Mouse (Mus musculus) frontal cortex, postnatal 14 days (tissue): ENCODE data around the gene Gpha2.

Experiments
- DNase-seq, 2 experiments: peaks; one replicate each; pipeline ENCODE4 v3.0.0; 2022; ENCODE audit warnings: low spot score in 2 of 2

The Gpha2 gene

GRCm38 (mm10) chr19:6226135-6226534 is at the start of gene Gpha2:
Gpha2 (plus strand) TSS chr19:6226380.
- no peak for DNase-seq

GRCm38 (mm10) chr19:6178775-6179174 is 47.4 kb upstream of the Gpha2 start:
- DNase-seq = no peak

GRCm38 (mm10) chr19:6181629-6182028 is 44.6 kb upstream of the Gpha2 start:
- no peak for DNase-seq

GRCm38 (mm10) chr19:6182534-6182933 is 43.6 kb upstream of the Gpha2 start:
- DNase-seq = no peak

- no peak for DNase-seq
Observed at GRCm38 (mm10) chr19:6184131-6184530, 42.0 kb upstream of the Gpha2 start, which contains the start of gene Majin. Majin (plus strand) TSS chr19:6184388.

GRCm38 (mm10) chr19:6204265-6204664 is 21.9 kb upstream of the Gpha2 start:
- no peak for DNase-seq

GRCm38 (mm10) chr19:6206716-6207115 is 19.5 kb upstream of the Gpha2 start:
- no peak for DNase-seq

DNA sequence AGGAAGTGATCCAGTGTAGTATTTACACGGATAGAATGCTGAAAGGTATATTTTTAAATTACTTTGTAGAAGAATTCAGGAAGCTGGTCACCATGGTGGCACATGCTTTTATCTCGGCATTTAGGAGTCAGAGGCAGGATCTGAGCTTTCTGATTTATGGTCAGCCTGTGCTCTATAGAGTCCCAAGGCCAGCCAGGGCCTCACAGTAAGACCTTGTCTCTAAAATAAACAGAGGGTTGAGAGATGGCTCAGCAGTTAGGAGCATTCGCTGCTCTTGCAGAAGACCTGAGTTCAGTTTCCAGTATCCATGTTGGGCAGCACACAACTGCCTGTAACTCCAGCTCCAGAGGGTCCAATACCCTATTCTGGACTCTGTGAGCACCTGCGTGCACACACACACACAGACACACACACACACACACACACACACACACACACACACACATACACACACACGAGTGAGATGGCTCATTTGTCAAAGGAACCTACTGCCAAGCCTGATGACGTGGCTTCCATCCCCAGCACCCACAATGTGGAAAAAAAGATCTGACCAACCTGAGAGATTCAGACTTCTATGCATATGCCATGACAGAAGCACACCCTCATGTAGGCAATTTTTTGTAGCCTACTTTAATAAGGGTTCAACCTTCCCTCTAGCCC is 10.0 kb upstream of the Gpha2 start:
- DNase-seq = no peak

- DNase-seq = no peak
Observed at GRCm38 (mm10) chr19:6218606-6219005, 7.6 kb upstream of the Gpha2 start.

- no peak for DNase-seq
Observed at GRCm38 (mm10) chr19:6226763-6227162, 583 bp downstream of the Gpha2 start.

DNA sequence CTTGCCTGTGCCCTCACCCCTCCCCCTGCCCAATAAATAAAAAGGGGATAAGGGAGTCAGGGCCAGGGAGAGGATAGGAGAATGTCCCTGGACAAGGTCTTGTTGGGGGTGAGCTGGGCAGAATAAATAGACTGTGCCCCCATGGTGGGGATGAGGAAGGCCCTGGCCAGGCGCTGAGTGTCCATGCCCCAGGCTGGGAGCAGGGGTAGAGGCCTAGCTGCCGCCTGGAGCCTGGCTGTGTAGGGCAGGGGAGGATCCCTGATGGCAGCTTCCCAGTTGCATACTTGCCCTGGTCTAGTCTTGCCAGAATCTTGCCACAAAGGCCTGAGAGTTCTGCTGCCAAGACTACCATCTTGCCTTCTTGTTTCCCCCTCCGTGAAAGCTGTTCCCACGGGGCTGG is 1.7 kb downstream of the Gpha2 start:
- no peak for DNase-seq

GRCm38 (mm10) chr19:6230411-6230810 is 4.2 kb downstream of the Gpha2 start:
- no peak for DNase-seq

DNA sequence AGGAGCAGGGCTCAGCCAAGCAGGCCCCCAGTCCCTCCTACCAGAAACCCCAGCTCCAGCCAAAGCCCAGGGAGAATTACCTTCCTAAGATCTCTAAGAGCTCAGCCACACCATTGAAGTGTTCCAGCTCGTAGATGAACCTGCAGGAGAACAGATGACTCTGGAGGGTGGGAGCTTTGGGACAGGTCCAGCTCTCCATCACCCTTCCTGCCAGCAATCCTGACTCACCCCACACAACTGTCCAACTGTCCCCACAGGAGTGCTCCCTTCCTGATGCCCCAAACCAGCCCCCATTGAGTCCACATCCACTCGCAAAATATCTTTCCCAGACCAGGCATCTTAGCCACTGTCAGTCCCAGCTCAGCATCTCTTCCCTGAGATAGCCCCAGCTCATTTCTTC is 4.9 kb downstream of the Gpha2 start:
- DNase-seq = no peak

GRCm38 (mm10) chr19:6233647-6234046 is 7.5 kb downstream of the Gpha2 start:
- no peak for DNase-seq

- DNase-seq = no peak
Observed at GRCm38 (mm10) chr19:6234337-6235083, 8.3 kb downstream of the Gpha2 start.

- peak; percentile 93 for DNase-seq
Observed at GRCm38 (mm10) chr19:6235084-6236052, 9.2 kb downstream of the Gpha2 start, which contains the start of gene Ppp2r5b. Ppp2r5b (minus strand) TSS chr19:6235872.

GRCm38 (mm10) chr19:6236053-6236441 is 9.9 kb downstream of the Gpha2 start:
- peak; percentile 87 to 89 for DNase-seq

GRCm38 (mm10) chr19:6236842-6237241 is 10.7 kb downstream of the Gpha2 start:
- DNase-seq = no peak

DNA sequence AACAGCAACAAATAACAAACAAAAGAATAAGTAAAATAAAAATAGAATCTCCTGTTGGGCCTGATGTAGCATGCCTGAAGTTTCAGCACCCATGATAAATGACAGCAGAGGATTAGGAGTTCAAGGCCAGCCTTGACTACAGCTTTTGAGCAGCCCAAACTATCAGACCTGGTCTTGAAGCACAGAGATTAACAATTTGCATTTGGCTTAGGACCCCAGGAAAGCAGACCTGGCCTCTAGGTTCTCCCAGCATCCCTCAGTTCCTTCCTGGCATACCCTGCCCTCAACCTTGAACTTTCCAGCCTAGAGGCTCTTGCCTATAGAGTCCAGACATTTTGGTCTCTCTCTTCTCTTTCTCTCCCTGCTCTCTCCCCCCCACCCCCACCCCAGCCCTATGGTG is 12.6 kb downstream of the Gpha2 start:
- DNase-seq = no peak

GRCm38 (mm10) chr19:6240136-6240535 is 14.0 kb downstream of the Gpha2 start:
- DNase-seq = no peak

- DNase-seq = no peak
Observed at GRCm38 (mm10) chr19:6240725-6241124, 14.5 kb downstream of the Gpha2 start.
